Comparison of ENCODE assay signal across 23 mouse cellular contexts in the genomic region with DNA sequence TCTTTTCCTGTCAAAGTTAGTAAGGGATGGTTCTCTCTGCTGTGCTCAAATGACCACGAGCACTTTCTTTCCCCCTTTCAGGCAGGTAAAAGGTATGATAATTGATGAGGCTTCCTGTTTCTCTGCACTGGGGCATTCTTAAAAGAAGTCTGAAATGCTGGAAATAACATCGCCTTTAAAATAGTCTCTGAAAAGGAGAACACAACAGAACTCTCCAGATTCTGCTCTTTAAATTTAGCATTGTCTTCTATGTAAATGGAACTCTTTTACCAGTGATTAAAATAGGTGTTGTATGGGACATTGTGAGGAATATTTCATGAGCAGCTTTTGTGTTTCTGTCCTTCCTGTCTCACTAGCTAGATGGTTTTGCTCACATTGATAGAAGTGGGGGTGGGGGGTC.
DNase-seq lines count a peak whose midpoint lies in the region; ATAC-seq and TF ChIP-seq lines count a peak whose summit lies in the region.
"Had no signal": no experiment of that assay in that cellular context is flagged by ENCODE, and none has a peak within 500 bp of the region (broad histone marks: within the 10 kb centered on the region; RNA-seq: fewer than 3 reads in every experiment).

No protein-coding gene starts in this region.

- H3K27me3 ChIP-seq in midbrain, embryonic 15.5 days (replicated peaks), result no peaks in the 10 kb centered on the region
- H3K27me3 ChIP-seq: CH12.LX, Patski had no signal

- DNase-seq in frontal cortex, postnatal 14 days (ENCODE audit: low spot score in 2 of 2), result no peak
- no peak for DNase-seq in left cerebral cortex, adult 2 months (ENCODE audit: extremely low spot score in 1 of 2, low spot score in 2 of 2)
- DNase-seq in left cerebral cortex, adult 11 months (ENCODE audit: low spot score), result no peak
- DNase-seq in brain, adult 2 months (ENCODE audit: low read depth, low spot score), result peak; percentile 33
- peak; percentile 50 for DNase-seq in telencephalon, adult 2 months (ENCODE audit: low read depth, low spot score)
- DNase-seq in heart, postnatal 14 days, result no peak
- DNase-seq: adrenal gland, adult 2 months; adrenal gland, adult 8-10 months; adrenal gland, postnatal 10 days; adrenal gland, postnatal 14 days; adrenal gland, postnatal 25 days; adrenal gland, postnatal 36 days; B cell, adult 2 months; cerebellum, adult 11 months; cerebellum, adult 11-12 months; cerebellum, adult 18-20 months had no signal

- no peak for TF ChIP-seq CTCF in left cerebral cortex, adult 2 months (IDR thresholded peaks at IDR 0.05)

- H3K36me3 ChIP-seq in midbrain, embryonic 15.5 days (replicated peaks), result no peaks in the 10 kb centered on the region
- H3K36me3 ChIP-seq: G1E had no signal

- H3K4me1 ChIP-seq in midbrain, embryonic 15.5 days, result no peaks in the 10 kb centered on the region

- ATAC-seq in frontal cortex, adult (ENCODE audit: low TSS enrichment), result peak; percentile 90
- no peak for ATAC-seq in midbrain, embryonic 15.5 days (replicated peaks)
- ATAC-seq: activated CD4-positive, CD25-positive, alpha-beta regulatory T cell, adult 4 months; CD4-positive, CD25-positive, alpha-beta regulatory T cell, adult 4 months; Patski had no signal

- H3K9me3 ChIP-seq in midbrain, embryonic 15.5 days, result no peaks in the 10 kb centered on the region
- H3K9me3 ChIP-seq: G1E had no signal

- peak overlapping the region; percentile 7; the same call in 1 of the 2 replicates for H3K27ac ChIP-seq in left cerebral cortex, adult 2 months
- H3K27ac ChIP-seq in midbrain, embryonic 15.5 days, result no peak overlapping the region

- no peak overlapping the region for H3K4me2 ChIP-seq in midbrain, embryonic 15.5 days

- no peak overlapping the region for H3K4me3 ChIP-seq in left cerebral cortex, adult 2 months
- H3K4me3 ChIP-seq in midbrain, embryonic 15.5 days, result no peak overlapping the region

- no peak overlapping the region for H3K9ac ChIP-seq in midbrain, embryonic 15.5 days

- WGBS in midbrain, embryonic 15.5 days, result 75% methylated on average over 2 of the region's 2 CpGs

- intact Hi-C loops in left cerebral cortex, adult 2 months (cut with DNase I), result no loop called here
- intact Hi-C loops in heart, postnatal 14 days (cut with DNase I), result no loop called here

Comparison
In these comparisons a context has a peak if more than half of its experiments do, and no peak if none do; other contexts are left out.
1. DNase-seq: peak in brain, adult 2 months (single experiment) and telencephalon, adult 2 months (single experiment); none in frontal cortex, postnatal 14 days (0 of 2), left cerebral cortex, adult 2 months (0 of 2), left cerebral cortex, adult 11 months (single experiment) and heart, postnatal 14 days (0 of 2).